Mouse (Mus musculus) intestine, postnatal 0 days (tissue): ENCODE measurements around the gene Uts2b. TPM values are rescaled to one million over a fixed set of nuclear protein-coding genes. Genes with fewer than 3 reads are reported as not detected.

Experiments
- ATAC-seq: fragments of 200-750 bp; cut with Nextera tagmentation; 2 replicates; pipeline ENCODE4 v1.8.0; 2017; ENCODE audit warnings: mild to moderate bottlenecking, moderate TSS enrichment, moderate library complexity
- H3K27ac ChIP-seq: fragments of 300-500 bp; sonication (generic); 2 replicates; pipeline ENCODE4 v1.5.1; 2014; ENCODE audit warnings: mild to moderate bottlenecking, low read depth, low read length, moderate library complexity
- H3K27me3 ChIP-seq: fragments of 300-500 bp; sonication (generic); replicated peaks from 2 replicates; pipeline ENCODE4 v1.6.1; 2014; ENCODE audit warnings: low read length, mixed read lengths; ENCODE audit not compliant: control insufficient read depth, insufficient read depth
- H3K36me3 ChIP-seq: fragments of 300-500 bp; sonication (generic); 2 replicates; pipeline ENCODE4 v1.6.1; 2014; ENCODE audit warnings: mild to moderate bottlenecking, moderate library complexity; ENCODE audit not compliant: control insufficient read depth, insufficient read depth
- H3K4me1 ChIP-seq: fragments of 300-500 bp; sonication (generic); replicated peaks from 2 replicates; pipeline ENCODE4 v1.6.1; 2014; ENCODE audit warnings: antibody characterized with exemption, low read length, mixed read lengths; ENCODE audit not compliant: control insufficient read depth, insufficient read depth
- H3K4me2 ChIP-seq: fragments of 300-500 bp; sonication (generic); replicated peaks from 2 replicates; pipeline ENCODE4 v1.6.1; 2014; ENCODE audit warnings: low read depth, mild to moderate bottlenecking, moderate library complexity
- H3K4me3 ChIP-seq: fragments of 300-500 bp; sonication (generic); 2 replicates; pipeline ENCODE4 v1.5.1; 2014; ENCODE audit warnings: low read depth, low read length
- H3K9ac ChIP-seq: fragments of 300-500 bp; sonication (generic); 2 replicates; pipeline ENCODE4 v1.6.1; 2014; ENCODE audit warnings: mild to moderate bottlenecking, low read depth, low read length
- H3K9me3 ChIP-seq: fragments of 300-500 bp; sonication (generic); 2 replicates; pipeline ENCODE4 v1.6.1; 2016; ENCODE audit warnings: mixed run types; ENCODE audit not compliant: control insufficient read depth
- CTCF ChIP-seq: sonication (generic); IDR thresholded peaks from 2 replicates; pipeline ENCODE4 v1.5.1; 2016; ENCODE audit warnings: low read depth, mild to moderate bottlenecking, control low read depth, antibody characterized with exemption, moderate library complexity
- WGBS: fragments of 180-500 bp; shearing (Covaris S2); extraction: QIAGEN DNeasy Blood & Tissue Kit; methylation state at CpG from one replicate; pipeline ENCODE4 v1.1.7; 2014; 5-methylcytosine and 5-hydroxymethylcytosine counted together
- polyA plus RNA-seq: library from polyadenylated mRNA; unstranded; fragments of >200 nt; fragmentation: Nextera tagmentation; extraction: Ambion mirVana; gene quantifications from 2 replicates; pipeline ENCODE4 v1.2.1, GENCODE M21; 2015

The Uts2b gene
- polyA plus RNA-seq, 1 experiment from 2014 or later, result 0.14 TPM

DNA sequence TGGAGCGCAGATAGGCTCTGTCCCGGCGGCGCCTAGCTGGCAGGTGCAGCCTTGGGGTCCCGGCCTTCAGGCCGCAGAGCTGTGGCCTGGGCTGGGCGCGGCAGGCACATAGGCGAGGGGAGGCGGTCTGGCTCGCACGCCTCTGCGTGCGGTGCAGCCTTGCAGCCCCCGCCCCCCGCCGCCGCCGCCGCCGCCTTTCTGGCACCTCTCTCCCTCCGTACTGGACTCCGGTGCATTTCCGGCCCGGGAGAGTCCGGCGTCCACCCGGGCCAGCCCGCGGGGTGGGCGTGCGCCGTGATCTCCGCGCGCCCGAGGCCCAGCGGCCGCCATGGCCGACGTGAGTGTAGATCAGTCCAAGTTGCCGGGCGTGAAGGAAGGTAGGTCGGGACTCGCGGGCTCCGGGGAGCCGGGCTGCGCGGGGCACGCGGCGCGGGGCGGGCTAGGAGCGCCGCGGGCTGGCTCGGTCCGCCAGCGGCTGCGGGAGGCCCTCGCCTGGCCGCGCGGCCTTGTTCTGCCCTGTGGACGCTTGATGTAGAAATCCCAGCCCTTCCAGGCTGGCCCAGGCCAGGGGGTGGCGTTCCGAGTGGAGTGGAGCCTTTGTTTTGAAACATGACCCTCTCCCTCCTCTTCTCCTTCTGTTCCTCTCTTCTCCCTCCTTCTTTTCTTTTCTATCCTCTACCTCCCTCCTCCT lies 18.9 kb upstream of the Uts2b start, which contains the start of gene Ccdc50:
Gene Ccdc50 (plus strand): TSS at position 109 of the 691 bp plus-strand sequence.
- peak within 1 kb of the TSS; percentile 88 for H3K4me3 ChIP-seq
- peak; percentile 15; the same call in 1 of the 2 replicates for TF ChIP-seq CTCF
- under 1% methylated on average over 58 of the region's 69 CpGs for WGBS
- H3K36me3 ChIP-seq, result no peaks in the 10 kb centered on the region
- ATAC-seq, result peak; percentile 87
- peak within 1 kb of the TSS; percentile 73 for H3K4me2 ChIP-seq
- peak within 1 kb of the TSS; percentile 98 for H3K9ac ChIP-seq
- H3K9me3 ChIP-seq, result no peaks in the 10 kb centered on the region
- no peaks in the 10 kb centered on the region for H3K27me3 ChIP-seq
- H3K4me1 ChIP-seq, result peaks cover 12% of the 10 kb centered on the region; the same call in 1 of the 2 replicates
- peak within 1 kb of the TSS; percentile 97 for H3K27ac ChIP-seq

DNA sequence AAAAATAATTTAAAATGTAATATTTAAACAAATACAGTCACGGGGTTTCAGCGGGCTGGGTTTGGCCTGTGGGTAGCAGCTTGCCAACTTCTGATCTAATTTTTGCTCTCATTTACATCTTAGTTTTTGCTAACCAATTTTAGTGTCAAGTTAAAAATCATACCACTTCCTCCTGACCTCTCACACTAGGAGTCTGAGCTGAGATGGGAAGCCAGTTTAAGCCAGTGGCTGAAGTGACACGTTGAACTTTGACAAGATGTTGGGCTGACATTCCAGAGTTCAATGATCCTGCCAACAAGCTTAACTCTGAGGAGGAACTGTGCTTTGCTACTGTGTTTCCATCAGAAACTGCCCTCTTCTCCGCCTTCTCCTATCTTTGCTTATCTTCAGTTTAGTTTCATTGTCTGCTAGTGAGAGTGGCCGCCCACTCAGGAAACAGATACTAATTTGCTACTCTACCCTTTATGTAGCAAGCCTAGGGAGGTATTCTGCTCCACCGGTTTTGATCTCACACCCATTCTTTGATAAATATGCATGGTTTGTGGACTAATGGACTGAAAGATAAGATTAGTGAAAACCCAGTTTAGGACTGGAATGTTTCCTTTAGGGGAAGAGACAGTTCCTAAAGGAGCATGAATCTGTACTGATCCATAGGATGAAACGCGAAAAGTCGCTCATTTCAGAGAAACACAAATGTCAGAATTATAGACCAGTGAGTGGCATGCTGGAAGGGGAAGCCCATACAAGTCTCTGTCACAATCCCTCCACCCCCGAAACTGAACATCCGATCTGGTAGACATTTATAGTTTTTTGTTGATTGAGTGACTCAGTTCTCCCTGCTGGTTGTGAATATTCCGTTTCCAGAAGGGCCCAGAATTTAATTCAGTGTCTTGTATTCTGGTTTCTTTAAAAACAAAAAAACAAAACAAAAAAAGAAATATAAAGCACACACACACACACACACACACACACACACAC lies 17.9 kb upstream of the Uts2b start:
- TF ChIP-seq CTCF, result no peak
- Histone ChIP-seq H3K4me2 (peak overlapping the region; percentile 73), H3K27me3 (no peaks in the 10 kb centered on the region), H3K9me3 (no peaks in the 10 kb centered on the region), H3K4me1 (peaks cover 12% of the 10 kb centered on the region; the same call in 1 of the 2 replicates), H3K4me3 (peak overlapping the region; percentile 88), H3K36me3 (no peaks in the 10 kb centered on the region), H3K9ac (no peak overlapping the region), H3K27ac (peak overlapping the region; percentile 97)
- peak; percentile 45 for ATAC-seq
- WGBS, result 21% methylated on average over 12 of the region's 12 CpGs

- TF ChIP-seq CTCF, result no peak
- ATAC-seq, result no peak
These were observed 16.9 kb upstream of the Uts2b start for GRCm38 (mm10) chr16:27386850-27387407.

GRCm38 (mm10) chr16:27385649-27386048 lies 15.6 kb upstream of the Uts2b start:
- H3K36me3 ChIP-seq, result no peaks in the 10 kb centered on the region
- H3K27ac ChIP-seq, result no peak overlapping the region
- no peak overlapping the region for H3K4me2 ChIP-seq
- H3K9ac ChIP-seq, result no peak overlapping the region
- ATAC-seq, result no peak
- TF ChIP-seq CTCF, result no peak
- peaks cover 11% of the 10 kb centered on the region; the same call in 1 of the 2 replicates for H3K4me1 ChIP-seq
- 93% methylated on average over 1 of the region's 1 CpGs for WGBS
- H3K27me3 ChIP-seq, result no peaks in the 10 kb centered on the region
- no peak overlapping the region for H3K4me3 ChIP-seq
- no peaks in the 10 kb centered on the region for H3K9me3 ChIP-seq

More at GRCm38 (mm10) chr16:27386850-27387407, 16.9 kb upstream of the Uts2b start:
- H3K4me3 ChIP-seq, result no peak overlapping the region
- H3K27me3 ChIP-seq, result no peaks in the 10 kb centered on the region
- H3K9ac ChIP-seq, result no peak overlapping the region
- H3K4me1 ChIP-seq, result peaks cover 12% of the 10 kb centered on the region; the same call in 1 of the 2 replicates
- no peaks in the 10 kb centered on the region for H3K9me3 ChIP-seq
- no peaks in the 10 kb centered on the region for H3K36me3 ChIP-seq
- H3K27ac ChIP-seq, result no peak overlapping the region
- peak overlapping the region; percentile 73; the same call in 1 of the 2 replicates for H3K4me2 ChIP-seq
- WGBS, result 46% methylated on average over 4 of the region's 4 CpGs

DNA sequence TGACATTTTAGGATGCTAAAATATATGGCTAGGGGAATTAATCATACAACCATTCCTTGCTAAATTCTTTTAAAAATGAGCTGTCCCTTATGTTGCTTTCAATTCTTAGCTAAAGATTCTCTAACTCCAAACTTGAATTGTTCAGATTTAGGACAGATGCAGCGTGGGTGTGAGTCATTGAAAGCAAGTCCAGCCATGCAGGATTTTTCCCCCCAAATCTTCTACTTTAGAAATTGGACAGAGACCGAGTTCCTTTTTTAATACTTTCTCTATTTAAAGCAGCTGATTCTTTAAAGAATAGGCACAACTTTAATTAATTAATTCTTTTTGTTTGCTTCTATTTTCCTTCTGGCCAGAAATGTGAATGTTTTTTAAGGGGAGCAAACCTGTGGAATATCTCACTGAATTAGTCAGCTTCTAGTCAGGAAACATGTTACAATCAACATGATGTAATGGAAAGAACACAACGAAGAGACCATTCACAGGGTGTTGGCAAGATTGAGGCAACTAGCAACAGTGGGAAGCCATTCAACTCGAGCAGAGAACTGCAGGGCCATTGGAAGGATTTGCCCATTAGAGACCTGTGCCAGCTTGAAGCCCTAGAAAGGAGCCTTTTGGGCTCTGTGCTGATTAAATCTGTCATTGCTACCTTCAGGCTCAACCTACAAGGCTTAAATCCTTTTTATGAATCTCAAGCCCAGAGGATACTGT lies 15.0 kb upstream of the Uts2b start:
- H3K4me1 ChIP-seq, result peaks cover 6% of the 10 kb centered on the region; the same call in 1 of the 2 replicates
- H3K36me3 ChIP-seq, result no peaks in the 10 kb centered on the region
- no peak for TF ChIP-seq CTCF
- H3K9me3 ChIP-seq, result no peaks in the 10 kb centered on the region
- H3K27ac ChIP-seq, result no peak overlapping the region
- H3K9ac ChIP-seq, result no peak overlapping the region
- 79% methylated on average over 4 of the region's 4 CpGs for WGBS
- no peak overlapping the region for H3K4me3 ChIP-seq
- no peak overlapping the region for H3K4me2 ChIP-seq
- H3K27me3 ChIP-seq, result no peaks in the 10 kb centered on the region
- no peak for ATAC-seq
